Mouse (Mus musculus) frontal cortex, adult (tissue): Measurements from ENCODE around the gene Baiap2l2.
A peak's percentile ranks its signal among the peaks of the same experiment; 100 is the strongest.
"Not testable (repeated sequence)": the region's sequence is repeated elsewhere in the genome, so short reads cannot be mapped to it uniquely, and the experiment has no call there.

Source experiments
- ATAC-seq: cut with Nextera tagmentation; 2 replicates; pipeline ENCODE4 v1.9.2; 2017; ENCODE audit warnings: mild to moderate bottlenecking, moderate library complexity, mixed read lengths; ENCODE audit not compliant: low TSS enrichment

Gene Baiap2l2

DNA sequence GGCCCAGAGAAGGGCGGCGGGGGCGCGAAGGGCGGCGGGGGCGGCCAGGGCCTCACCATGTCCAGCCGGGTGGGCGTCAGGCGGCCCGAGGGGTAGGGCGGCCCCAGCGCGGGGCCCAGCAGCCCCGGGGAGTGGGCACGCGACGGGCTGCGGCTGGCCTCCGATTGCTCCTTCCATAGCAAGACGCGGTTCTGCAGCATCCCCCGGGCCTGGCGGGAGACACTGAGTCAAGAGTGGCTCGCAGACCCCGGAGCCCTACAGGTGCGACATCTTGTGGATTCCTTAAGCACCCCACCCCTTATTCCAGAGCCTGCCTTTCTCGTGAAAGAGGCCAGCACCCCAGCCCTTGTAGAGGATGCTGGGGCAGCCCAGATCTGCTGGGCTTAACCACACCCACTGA, 23.6 kb downstream of the Baiap2l2 start:
- no peak for ATAC-seq

DNA sequence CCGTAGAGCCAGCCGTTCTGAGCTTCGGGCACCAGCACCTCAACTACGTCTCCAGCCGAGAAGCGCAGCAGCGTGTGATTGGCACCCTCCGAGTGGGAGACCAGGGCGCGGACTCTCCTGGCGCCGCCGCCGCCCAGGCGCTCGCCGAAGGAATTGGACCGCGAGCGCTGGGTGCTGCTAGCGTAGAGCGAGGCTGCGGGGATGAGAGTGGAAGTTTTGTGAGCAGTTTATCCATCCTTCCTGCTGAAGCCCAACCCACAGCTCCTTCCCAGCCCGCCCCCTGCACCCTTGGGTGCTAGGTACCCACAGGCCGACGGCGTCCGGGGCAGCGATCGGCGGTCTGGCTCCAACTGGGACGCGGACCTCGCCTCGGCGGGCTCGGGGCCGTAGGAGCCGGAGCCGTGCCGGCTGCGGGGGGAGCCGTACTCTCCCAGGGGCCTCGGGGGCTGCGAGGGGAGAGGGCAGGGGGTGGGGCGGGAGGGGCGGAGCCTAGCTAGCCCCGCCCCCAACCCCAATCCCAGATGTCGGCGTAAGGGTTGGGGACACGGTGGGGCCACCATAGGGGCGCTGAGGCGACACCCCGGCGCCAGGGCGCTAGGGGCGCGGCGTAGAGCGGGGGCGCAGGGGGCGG, 24.1 kb downstream of the Baiap2l2 start:
- peak; percentile 85 for ATAC-seq

DNA sequence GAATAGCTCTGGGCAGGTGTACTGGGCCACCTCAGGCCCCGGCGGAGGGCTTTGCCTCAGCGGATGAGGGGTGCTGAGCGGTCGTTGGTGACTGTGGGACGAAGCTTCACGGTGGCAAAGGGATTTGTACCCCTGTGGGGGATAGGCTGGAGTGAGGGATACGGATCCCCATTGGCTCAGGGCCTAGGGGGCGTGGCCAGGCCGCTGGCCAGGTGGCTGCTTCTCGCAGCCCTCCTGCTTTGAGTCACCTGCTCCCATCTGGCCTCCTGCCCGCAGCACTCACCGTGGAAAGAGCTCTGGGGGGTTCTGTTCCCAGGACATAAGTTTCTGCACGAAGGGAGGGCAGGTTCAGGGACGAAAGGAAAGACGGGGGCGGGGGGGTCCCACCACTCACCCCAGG, 26.8 kb downstream of the Baiap2l2 start:
- no peak for ATAC-seq

DNA sequence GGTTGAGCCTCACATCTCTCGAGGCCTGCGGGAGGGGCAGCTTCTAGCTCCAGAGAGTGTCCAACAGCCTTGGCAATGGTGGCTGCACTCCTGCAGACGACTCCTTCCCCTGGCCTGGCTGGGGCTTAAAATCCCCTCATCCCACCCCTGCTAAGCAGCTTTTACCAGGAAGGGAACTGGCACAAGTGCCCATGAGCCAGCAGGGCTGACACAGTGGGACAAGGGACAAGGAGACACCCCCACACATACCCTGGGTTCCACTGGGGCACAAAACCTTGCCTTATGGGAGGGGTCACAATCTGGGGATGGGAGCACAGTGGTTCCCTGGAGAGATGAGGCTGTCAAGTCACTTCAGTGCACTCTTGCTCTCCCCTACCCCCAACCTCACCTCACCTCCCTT, 30.7 kb downstream of the Baiap2l2 start, which contains the start of gene Slc16a8:
TSS of gene Slc16a8 (minus strand) at position 101 of the 400 bp plus-strand sequence.
- no peak for ATAC-seq

DNA sequence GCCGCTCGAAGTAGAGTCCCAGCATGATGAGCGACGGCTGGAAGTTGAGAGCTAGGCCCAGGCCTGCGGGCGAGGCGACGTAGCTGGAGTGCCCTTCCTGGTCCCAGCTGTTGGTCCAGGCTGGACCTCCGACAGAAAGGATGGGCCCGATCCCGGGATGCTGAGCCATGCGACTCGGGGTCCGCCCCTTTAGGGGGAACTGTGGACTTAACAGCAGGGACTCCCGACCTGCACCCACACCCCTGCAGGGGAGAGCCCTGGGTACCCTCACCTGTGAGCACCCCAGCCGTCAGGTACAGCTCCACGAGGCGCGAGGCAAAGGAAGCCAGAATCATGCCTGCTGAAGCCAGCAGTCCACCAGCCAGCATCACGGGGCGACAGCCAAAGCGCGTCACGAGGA, 32.8 kb downstream of the Baiap2l2 start:
- ATAC-seq = no peak

DNA sequence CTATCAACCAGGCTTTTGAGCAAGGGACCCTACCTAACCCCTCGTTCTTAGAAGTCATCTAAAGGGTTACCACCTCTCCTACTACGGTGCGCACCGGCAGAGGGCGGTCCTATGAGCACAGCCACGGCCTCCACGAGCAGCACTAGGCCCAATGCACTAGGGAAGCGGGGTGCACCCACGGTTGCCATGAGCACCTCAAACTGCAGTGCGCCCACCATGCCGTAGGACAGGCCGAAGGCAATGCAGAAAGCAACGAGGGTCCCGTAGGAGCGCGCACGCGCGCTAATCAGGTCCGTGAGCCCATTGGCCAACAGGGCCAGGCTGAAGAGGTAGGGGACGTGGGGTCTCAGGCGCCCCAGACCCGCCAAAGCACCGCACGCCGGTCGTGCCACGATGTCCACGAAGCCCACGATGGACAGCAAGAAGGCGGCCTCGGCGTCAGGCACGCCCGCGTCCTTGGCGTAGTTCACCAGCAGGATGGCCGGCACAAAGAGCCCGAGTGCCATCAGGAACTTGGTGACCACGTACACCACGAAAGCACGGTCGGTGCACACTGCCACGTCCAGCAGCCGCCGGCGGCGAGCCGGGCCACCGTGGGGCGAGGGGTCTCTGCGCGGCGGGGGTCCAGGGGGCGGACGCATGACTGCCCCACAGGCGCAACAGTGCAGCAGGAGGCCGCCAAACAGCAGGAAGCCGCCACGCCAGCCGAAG, 33.4 kb downstream of the Baiap2l2 start:
- ATAC-seq = peak; percentile 66

DNA sequence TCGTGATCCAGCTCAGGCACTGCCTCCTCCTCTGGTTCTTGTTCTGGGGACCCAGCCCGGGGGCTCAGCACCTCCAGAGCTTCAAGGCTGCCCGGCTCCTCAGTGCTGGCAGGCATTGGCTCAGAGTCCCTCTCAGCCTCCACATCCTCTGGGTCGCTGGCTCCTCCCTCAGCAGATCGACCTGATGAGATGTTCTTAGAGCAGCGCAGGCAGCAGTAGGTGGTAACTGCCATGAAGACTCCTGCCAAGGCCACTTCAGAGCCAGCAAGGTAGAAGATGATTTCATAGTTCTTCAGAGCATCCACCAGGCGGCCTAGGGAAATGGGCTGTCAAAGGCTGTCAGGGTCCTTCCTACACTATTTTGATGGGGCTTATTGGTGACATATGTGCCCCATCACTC, 34.2 kb downstream of the Baiap2l2 start:
- ATAC-seq = peak; percentile 70

DNA sequence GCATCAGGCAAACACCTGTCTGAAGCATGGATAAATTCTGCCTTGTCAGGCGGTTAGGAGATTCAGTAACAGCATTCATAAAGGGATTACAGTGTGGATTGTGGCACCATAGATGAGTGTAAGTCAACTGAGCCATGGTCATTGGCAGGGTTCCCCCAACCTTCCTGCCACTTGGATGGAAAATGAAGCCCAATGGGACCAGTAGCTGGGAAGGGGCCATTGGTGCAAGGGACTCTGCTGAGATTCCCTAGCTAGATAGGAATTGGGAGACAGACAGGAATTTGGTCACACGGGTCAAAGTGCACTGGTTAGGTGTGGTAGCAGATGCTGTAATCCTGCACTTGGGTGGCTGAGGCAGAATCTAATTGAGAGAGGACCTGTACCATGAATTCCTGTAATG, 35.1 kb downstream of the Baiap2l2 start:
- ATAC-seq = no peak

DNA sequence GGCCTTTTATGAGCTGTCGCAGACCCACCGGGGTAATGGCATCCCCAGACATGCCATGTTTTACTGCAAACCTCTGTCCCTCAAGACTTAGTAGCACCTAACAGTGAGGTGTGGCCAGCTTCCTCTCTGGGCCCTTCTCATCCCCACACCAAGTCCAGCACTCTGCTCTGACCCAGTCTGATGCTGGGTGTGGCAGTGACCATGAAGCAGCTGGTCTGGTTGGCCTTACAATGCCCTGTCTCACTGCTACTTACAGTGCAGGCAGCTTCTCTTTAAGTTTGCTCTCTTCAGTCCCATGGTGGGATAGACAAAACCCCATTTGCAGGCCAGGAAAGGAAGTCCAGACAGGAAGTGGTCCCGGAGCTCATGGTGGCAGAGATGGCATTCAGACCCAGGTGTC, 40.0 kb downstream of the Baiap2l2 start:
- ATAC-seq = no peak

DNA sequence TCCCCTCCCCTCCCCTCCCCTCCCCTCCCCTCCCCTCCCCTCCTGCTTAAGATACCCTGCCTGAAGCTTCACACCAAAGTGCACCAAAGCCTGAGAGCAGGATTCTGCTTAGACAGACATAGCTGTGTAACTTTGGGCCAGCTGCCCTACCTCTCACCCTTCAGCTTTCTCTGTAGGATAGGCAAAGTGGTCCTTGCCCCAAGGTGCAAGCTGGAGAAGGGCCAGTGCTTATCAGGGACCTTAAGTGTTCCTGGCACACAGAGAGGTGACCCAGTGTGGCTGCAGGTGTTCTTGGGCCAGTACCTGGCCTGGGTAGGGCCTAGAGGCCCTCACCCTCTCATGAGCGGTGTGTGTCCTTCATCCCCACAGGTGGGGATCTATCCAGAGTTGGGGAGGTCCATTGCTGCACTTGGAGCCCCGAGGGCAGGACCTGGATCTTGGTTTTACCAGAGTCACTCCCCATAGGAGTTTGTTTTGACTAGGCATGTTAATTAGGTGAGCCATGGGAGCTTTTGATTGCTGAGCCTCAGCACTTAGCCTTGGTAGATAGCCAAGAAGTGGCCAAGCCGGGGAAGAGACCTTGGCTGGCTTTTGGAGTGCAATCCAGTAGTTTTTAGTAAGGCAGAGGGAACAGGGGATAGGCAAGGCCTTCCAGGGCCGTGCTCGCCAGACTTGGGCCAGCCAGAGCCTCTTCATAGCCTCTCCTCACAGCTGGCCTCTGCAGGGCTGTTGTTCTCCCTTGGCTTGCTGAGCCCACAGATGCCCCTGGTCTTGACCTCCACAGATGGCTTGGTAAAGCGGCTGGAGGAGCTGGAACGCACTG, 41.1 kb downstream of the Baiap2l2 start:
- no peak for ATAC-seq

DNA sequence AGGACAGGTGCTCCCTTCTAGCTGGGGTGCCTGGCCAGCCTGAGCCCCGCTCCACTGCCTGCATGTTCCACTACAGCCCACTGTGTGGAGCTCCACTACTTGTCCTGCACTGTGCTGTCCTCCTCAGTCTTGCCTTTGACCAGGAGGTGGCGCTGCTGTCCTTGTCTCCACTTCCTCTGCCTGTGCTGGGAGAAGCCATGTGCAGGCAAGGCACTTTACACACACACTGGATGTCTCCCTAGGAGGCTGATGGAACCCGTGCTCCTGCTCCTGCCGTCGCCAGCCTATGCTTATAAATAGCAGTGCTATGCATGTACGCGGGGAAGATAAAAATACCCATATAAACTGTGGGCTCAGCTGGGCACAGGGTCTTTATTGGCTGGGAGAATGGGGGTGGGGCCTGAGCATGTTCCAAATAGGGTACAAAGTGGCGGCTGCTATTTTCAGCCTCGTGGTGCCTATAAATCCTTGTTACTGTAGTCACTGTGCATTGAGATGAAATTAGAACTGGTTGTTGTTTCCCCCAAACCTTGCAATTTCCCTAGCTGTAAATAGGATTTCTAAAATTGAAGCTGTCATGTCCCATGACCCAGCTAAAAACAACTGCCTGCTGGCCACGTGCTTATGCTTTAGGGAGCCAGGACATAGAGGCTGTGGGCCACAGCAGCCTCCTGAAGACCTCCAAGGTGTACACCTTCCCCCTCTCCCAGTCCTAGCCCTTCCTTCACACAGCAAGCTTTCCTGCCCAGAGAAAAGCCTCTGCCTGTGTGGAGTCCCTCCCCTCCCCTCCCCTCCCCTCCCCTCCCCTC, 41.9 kb downstream of the Baiap2l2 start:
- peak; percentile 95 for ATAC-seq

DNA sequence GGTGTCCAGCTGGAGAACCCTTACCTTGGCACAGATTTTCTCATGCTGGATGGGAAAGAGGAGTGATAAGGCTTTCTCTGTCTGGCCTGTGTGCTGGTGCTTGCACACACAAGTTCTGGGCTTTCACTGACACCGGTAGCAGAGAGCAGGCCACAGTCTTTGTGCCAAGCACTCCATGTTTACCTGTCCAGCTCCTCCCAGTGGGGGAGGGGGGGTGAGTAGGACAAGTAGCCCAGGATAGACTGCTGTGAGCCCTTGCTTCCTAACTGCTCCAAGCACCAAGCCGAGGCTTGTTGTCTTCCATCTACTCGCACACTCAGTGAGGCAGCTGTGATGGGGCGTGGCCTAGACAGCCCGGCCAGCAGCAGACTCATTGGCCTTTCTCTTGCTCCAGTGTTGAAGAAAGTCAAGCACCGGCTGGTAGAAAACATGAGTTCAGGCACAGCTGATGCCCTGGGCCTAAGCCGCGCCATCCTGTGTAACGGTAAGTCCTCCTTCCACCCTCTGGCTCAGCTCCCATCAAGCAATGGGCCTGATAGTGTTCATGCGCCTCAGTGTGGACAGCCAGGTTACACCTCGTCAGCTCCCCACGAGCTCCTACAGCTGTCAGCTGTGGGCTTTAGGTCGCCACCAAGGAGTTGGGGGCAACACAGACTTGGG, 42.6 kb downstream of the Baiap2l2 start:
- no peak for ATAC-seq

DNA sequence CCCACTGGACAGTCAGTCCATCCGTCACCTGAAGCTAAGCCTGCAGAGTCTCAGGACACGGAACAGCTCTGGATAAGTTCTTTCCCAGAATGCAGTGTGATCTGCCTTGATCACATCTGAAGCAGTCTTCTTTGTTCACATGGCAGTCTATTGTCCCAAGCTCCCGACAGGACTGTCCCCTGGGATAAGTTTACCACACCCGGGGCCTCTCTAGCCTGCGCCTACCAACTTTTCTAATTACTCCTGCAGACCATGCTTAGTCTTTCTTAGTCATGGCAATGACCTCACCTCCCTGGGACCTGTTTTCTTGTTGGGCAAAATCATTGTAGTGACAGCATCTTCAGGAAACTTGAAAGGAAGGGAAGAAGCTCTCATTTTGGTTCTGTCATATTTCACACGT, 47.3 kb downstream of the Baiap2l2 start:
- no peak for ATAC-seq

DNA sequence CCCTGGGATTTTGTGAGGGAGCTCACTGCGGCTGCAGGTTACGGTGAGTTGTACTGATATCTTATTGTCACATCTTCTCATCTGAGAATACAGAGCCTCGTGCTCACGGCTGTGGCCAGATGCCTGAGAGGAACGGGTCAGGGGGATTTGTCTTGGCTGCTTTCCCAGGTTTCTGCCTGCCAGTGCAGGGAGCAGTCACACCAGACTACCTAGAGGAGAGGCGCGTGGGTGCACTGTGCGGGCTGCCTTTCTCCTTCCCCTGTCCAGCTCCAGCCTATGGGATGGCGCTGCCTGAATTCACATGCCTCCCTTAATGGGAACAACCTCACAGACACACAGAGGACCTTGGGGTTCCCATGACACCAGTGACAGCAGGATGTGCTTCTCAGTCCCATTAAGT, 50.1 kb downstream of the Baiap2l2 start:
- no peak for ATAC-seq

DNA sequence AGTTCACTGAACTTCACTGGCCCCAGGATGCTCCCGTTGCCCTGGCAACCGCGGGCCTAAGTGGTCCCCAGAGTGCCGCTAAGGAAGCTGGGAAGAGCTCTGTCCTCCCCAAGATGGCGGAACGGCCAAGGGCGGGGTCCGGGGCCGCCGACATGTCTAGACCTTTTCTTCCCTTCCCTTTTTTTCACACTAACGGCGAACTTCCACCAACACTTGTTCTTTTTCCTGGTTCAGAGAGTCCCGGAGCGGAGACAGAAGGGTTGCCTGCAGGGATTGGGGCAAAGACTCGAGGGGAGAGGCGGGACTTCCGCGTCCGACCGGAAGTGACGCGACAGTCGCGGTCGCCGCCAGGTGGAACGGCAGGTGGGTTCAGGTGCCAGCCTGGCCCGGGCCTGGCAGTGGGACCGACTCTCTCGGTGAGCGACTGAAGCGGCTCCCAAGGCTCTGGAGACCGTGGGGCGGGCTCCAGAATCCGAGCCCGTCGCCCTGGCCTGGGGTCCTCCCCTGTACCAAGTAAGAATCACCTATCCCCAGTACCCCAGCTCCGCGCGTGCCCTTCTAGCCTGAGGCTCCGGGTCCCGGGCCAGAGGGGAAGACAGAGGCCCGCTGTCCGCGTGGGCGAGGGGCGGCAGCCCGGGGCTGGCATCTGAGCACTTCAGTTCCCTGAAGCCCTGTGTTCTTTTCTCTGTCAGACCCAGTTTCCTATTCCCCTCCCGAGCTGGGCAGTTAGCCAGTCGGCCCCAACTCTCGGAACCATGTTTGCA, 56.1 kb downstream of the Baiap2l2 start, which contains the start of the genes Pick1 and Gm49486:
TSS of gene Pick1 (plus strand) at position 116 of the 764 bp plus-strand sequence.
TSS of gene Gm49486 (plus strand) at position 334 of the 764 bp plus-strand sequence.
- peak; percentile 87 for ATAC-seq

DNA sequence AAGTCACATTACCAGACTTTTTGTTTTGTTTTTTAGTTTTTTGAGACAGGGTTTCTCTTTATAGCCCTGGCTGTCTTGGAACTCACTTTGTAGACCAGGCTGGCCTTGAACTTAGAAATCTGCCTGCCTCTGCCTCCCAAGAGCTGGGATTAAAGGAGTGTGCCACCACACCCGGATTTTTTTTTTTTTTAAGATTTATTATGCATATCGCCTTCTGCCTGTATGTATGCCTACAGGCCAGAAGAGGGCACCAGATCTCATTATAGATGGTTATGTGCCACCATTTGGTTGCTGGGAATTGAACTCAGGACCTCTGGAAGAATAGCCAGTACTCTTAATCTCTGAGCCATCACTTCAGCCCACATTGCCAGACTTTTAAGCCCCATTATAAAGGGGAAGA, 59.6 kb downstream of the Baiap2l2 start:
- not testable (repeated sequence) for ATAC-seq

DNA sequence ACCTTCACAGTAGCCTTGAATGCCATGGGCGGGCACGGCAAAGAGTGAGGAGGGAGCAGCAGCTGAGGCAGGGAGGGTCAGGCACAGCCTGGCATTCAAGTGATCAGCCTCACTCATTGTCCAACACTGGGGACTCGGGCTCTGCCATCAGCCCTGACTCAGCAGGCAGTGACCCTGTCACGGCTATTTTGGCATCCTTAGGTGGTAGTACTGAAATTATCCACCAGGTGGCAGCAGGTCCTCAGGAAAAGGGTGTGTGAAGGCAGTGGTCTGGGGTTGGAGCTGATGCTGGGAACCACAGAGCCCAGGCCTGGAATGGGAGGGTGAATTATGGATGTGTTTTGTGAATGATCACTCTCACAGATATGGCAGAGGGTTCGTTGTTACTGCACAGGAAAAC, 60.7 kb downstream of the Baiap2l2 start:
- ATAC-seq = peak; percentile 73

DNA sequence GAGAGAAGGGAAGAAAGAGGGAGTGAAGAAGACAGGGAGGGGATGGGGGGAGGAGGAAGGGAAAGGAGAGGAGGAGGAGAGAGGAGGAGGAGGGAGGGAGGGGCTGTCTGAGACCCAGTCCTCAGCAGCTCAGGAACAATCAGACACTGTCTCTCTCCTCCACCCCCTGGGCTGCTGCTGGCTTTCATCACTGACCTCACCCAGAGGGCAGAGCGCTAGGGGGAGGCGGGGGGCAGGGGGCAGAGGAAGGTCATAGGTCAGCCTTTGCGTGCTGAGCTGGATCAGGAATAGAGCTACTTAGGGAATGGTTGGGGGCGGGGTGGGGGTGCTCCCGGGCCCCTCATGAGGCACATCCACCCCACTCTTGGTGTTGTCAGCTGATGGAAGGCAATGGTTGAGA, 61.7 kb downstream of the Baiap2l2 start:
- ATAC-seq = no peak

DNA sequence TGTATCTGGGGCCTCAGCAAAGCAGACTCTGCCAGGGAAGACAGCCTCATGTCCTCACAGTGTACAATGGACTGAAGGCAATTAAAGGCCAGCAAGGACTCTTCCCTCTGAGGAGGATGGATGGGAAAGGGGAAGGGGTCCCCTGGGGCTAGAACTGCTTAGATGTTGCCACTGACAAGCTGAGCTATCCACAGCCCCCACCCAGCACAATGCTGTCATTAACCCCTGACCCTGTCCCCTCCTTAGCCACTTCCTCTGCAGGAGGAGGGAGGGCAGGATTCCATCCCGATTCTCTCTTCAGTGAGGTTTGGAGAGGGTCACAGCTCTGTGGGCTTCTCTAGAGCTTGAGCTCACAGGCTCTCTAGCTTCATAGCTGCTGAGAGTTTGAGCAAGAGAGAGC, 65.8 kb downstream of the Baiap2l2 start:
- ATAC-seq = no peak

DNA sequence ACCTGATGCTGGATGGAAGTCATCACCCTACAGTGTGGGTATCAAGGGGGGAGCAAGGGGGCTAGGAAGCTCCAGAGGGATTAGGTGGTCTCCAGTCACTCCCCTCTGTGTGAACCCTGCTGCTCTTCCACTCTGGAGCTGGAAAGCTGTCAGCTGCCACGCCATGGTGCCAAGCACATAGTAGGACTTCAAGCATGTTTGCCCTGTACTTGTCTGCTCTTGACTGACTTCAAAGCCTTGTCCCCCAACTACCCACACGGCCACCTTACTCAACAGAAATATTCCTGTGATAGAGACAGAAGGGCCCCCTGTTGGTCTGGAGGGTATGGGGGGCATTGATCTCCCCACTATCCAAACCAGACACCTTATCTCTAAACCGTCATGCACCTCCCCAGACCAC, 69.1 kb downstream of the Baiap2l2 start:
- ATAC-seq = no peak
